Mouse (Mus musculus): ENCODE measurements at regions not wholly inside any gene's neighbourhood (a gene's known extent, or its start where the extent isn't known, plus 50 kb on each side); places are given as distances from the start of the nearest gene placed in this dataset.

DNA sequence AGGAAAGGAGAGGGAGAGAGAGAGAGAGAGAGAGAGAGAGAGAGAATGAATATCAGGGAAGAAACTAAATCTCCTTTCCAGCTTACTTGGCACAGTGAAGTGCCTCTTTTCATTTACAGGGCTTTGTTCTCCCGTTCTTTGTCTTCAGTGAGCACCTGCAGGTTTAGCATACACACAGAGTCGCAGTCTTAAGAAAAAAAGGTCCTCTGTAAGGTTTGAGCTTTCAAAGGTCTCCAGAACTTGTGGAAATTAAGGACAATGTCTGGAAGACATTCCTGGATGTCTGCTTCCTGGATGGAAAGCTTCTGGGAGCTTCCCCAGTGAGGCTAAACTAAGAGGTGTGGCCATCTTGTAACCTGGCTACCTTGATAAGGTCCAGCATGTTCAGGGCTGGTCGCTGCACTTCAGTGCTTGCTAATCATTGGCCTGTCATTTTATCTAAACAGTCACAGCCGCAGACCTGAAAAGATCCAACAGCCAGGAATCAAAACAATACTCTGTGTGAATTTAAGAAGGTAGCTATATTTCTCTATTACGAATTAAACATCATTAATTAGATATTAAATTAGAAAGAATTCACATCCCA, 113.1 kb upstream of the Ralgapa2 start:
- DNase-seq (ENCODE audit: low spot score), result no peak

- no peak for DNase-seq (ENCODE audit: low spot score)
These were observed 114.4 kb upstream of the Ralgapa2 start for GRCm38 (mm10) chr2:146626531-146626930.

- no peak for DNase-seq (ENCODE audit: low spot score)
These were observed 118.0 kb upstream of the Ralgapa2 start for GRCm38 (mm10) chr2:146630179-146630578.

- DNase-seq (ENCODE audit: low spot score), result no peak
These were observed 119.0 kb upstream of the Ralgapa2 start for GRCm38 (mm10) chr2:146631098-146631497.

GRCm38 (mm10) chr2:146633329-146634070, 121.4 kb upstream of the Ralgapa2 start:
- DNase-seq (ENCODE audit: low spot score), result peak; percentile 81

- DNase-seq (ENCODE audit: low spot score), result no peak
These were observed 125.4 kb upstream of the Ralgapa2 start for GRCm38 (mm10) chr2:146637573-146637972.

GRCm38 (mm10) chr2:146646237-146646972, 134.3 kb upstream of the Ralgapa2 start:
- DNase-seq (ENCODE audit: low spot score), result no peak

DNA sequence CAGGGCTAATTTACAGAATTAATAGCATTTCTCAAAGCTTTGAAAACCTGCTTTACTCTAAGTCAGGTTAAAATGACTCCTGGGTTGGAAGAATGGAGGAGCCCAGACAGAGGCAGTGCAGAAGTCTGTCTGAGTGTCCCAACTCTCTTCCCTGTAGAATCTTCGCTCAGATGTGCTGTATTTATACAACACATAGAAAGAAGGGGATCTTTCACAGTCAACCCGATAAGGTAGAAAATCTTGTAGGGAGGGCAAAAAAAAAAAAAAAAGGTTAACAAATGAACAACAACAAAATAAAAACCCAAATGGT, 134.8 kb upstream of the Ralgapa2 start:
- DNase-seq (ENCODE audit: low spot score), result no peak

DNA sequence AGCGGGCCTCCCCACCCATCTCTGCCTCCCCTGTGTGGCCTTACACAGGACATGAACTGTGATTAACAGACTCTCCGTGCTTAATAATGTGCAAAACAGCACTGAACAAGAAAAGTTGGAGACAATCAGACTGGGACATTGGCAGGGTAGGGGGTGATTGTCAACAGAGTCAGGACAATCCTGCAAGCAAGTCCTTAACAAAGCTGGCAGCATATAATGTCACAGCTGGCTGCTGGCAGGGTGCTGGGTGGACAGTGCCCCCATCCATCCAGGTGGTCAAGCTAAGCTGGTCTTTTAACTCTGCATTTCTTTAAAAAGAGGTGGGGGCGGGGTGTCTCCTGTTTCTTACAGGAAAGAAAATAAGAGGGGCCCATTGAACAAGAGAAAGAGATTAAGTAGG, 149.2 kb upstream of the Ralgapa2 start:
- no peak for DNase-seq (ENCODE audit: low spot score)

DNA sequence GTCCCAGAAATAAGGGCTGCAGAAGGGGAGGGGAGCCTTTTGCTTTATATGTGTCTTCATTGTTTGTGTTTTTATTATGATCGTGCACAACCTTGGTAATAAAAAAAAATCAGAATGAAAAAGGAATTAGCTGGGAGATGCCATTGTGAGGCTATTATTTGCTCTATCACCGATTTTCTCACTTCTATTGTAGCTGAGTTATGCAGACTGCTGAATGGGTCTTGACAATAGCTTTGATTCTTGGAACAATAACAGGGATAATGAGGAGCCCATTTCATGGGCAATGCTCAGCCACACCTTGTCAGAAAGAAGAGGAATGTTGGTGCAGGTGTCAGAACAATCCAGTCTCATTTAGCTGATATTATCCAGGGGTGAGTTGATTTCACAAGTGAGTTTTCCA, 160.6 kb upstream of the Ralgapa2 start:
- DNase-seq (ENCODE audit: low spot score), result no peak

DNA sequence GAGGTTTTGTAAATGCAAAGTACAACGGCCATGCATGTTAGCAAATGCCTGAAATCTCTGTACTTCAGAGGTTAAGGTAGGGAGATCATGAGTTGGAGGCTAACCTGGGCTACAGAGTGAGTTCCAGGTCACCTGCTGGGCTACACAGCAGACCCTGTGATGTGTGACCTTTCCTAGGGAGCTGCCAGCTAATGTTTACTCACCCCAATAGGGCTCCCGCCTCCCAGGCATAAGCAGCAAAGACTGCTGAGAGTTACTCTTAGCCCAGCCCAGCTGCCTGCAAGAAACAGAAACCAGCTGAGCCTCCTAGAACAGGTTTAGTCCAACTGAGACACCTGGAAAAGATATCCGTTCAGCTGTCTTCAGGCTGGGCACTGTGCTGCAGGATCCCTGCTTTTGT, 169.8 kb upstream of the Ralgapa2 start:
- no peak for DNase-seq (ENCODE audit: low spot score)

GRCm38 (mm10) chr2:146685854-146686507, 169.7 kb upstream of the Kiz start:
- peak; percentile 3 for DNase-seq (ENCODE audit: low spot score)

- no peak for DNase-seq (ENCODE audit: low spot score)
These were observed 167.1 kb upstream of the Kiz start for GRCm38 (mm10) chr2:146688544-146688943.

DNA sequence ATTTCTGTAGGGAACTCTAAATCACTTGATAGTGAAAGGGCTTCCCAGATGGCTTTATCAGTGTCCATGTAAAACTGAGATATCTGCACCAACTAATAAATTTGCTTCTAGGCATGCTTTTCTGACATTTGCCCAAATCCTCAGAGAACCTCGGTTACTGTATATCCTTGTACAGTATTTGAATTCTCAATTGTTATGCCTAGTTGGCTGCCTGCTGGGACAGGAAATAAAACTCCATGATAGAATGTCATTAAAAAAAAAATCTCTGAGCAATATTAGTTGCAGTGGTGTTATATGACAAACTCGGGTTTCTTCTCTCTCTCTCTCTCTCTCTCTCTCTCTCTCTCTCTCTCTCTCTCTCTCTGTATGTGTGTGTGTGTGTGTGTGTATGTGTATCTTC, 162.2 kb upstream of the Kiz start:
- DNase-seq (ENCODE audit: low spot score), result no peak

- no peak for DNase-seq (ENCODE audit: low spot score)
These were observed 161.6 kb upstream of the Kiz start for GRCm38 (mm10) chr2:146694041-146694440.

GRCm38 (mm10) chr2:146696277-146696676, 159.4 kb upstream of the Kiz start:
- DNase-seq (ENCODE audit: low spot score), result no peak

GRCm38 (mm10) chr2:146696727-146697126, 158.9 kb upstream of the Kiz start:
- no peak for DNase-seq (ENCODE audit: low spot score)

GRCm38 (mm10) chr2:146710676-146711075, 145.0 kb upstream of the Kiz start:
- DNase-seq (ENCODE audit: low spot score), result peak; percentile 10

DNA sequence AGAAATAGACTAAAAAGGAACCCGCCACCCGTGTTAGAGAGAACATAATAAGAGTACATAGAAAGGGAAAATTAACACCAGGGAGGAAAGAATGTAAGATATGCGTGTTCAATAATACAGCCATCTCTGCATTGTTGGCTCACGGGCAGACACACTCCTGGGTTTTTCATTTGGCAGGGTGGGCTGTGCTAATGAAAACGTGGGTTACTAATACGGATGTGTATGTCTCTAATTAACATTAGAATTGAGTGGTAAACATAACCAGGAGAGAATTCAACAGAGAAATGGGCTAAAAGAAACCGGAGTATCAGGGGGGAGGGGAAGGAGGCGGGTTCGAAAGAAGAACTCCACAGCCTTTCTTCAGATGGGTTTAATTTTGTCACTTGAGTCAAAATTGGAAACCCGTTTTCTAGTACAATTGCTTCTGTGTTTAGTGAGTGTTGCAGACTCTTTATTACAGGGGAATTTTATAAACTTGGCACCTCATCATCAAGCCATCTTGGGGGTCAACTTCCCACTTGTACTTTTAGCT, 134.4 kb upstream of the Kiz start:
- no peak for DNase-seq (ENCODE audit: low spot score)

DNA sequence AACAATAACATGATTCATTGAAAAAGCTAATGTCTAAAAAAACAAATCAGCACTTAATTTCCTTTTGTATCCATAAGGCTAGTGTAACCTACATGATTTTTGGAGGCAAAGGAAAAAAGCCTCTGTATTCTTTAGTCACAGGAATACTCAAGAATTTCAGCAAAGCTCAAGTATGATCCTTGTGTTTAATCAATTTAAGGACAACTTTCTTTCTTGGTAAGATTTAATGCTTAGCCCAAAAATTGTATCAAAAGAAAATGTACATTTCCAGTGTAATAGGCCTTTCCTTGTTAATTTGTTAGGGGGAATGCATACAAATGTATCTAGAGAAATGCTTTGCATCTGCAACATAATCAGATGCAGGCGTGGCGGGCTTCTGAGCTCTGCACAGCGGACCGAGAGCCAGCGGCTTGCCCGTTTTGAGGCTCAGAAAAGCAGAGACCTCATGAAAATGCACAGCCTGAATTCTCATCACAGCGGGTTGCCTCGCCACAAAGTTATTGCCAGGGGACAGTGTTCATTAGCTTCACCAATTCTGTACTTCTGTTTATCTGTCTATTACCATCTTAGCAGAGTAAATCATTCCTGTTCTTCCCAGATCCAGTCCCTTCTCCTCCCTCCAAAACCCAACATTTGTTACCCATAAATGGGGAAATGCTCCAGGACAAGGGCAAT, 133.2 kb upstream of the Kiz start:
- DNase-seq (ENCODE audit: low spot score), result no peak

DNA sequence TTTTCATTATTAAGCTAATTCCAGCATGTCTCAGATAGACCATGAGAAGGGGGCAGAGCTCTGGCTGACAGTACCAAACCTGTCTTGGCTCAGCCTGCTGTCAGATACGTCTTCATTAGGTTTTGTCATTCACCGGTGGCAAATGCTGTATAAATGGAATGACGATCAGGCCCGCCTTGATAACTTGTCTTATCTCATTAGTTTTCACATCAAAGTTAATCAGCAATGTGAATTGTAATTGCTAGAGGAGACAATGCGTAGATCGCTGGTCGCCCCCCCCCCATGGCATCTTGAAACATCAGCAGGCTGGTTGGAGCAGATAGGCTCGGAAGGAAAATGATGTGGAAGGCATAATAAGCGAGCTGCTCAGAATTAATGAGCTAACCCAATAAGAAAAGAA, 132.5 kb upstream of the Kiz start:
- DNase-seq (ENCODE audit: low spot score), result no peak

DNA sequence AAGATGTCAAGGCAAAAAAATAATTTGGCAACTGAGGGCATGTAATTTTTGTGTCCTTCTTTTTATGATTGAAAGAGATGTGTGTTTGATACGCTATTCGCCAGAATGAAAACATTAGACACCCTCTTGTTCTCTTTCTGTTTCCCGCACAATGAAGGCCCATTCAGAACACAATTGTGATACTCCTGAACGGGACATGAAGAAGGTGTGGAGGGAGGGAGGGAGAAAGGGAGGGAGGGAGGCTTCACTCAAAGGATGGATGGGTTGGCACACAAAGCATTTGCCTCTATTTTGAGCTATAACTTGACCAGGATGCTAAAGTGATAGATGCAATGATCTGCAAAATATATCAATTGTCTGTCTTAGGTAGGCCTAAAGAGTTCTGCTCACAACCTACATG, 132.0 kb upstream of the Kiz start:
- no peak for DNase-seq (ENCODE audit: low spot score)
